Mouse (Mus musculus) MN1 (cell line): ENCODE results near the gene Ptprg.

Experiments used
- DNase-seq: peaks from one replicate; pipeline ENCODE4 v3.0.0-alpha.2; 2016; ENCODE audit warnings: low spot score

Gene Ptprg

DNA sequence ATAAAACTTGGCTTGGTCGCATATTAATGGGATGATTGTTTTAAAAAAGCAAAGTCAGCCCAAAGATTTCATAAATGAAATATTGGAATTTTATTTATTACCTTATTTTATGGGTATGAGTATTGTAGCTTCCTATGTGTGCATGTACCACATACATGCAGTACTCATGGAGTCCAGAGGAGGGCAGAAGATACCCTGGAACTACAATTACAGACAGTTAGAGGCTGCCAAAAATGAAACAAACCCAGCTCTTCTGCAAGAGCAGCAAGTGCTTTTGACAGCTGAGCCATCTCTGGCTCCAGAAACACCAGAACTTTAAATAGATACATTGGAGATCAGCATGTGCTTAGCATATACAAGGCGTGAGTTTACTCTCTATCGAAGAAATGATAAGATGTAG, 592.6 kb downstream of the Ptprg start:
- no peak for DNase-seq

- no peak for DNase-seq
Observed at GRCm38 (mm10) chr14:12149529-12149928, 596.2 kb downstream of the Ptprg start.

DNA sequence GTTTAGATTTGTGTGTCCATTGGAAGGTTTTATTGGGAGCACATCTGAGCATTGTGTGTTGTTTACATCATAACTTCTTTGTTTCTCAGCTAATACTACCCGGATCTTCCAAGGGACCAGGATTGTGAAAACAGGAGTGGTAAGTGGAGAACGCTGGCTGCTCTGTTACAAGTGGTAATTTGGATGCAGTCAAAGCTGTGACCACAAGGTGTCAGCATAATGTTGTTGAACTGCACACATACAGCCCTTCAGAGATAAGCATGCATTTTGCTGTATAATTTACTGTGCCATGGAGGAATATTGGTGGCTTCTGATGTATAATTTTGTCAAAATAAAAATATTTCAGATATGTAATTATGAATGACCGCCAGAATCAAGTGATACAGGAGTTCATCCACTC, 598.6 kb downstream of the Ptprg start:
- peak; percentile 44 for DNase-seq

DNA sequence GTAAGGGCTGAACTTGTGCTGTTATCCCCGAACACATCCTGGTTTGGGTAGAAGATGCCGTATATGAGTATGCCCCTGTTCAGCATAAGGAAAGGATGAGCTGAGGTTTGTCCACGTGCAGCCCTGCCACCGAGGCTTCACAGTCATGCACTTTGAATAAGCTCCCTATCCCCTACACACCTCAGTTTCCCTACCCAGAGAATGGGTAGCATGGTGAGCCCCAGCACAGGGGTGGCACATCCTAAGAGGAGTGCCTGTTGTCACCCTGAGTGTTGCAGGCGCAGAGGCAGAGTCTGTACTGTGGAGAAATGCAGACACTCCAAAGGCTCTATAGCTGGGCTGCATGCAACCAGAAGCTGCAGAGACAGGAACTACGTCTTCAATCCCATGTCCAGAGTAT, 599.4 kb downstream of the Ptprg start:
- no peak for DNase-seq

GRCm38 (mm10) chr14:12153599-12153998, 600.3 kb downstream of the Ptprg start:
- no peak for DNase-seq

- DNase-seq: no peak
Observed at GRCm38 (mm10) chr14:12161738-12162310, 608.5 kb downstream of the Ptprg start.

- DNase-seq: no peak
Observed at GRCm38 (mm10) chr14:12162331-12162854, 609.1 kb downstream of the Ptprg start.

GRCm38 (mm10) chr14:12163196-12163595, 609.9 kb downstream of the Ptprg start:
- DNase-seq: no peak

DNA sequence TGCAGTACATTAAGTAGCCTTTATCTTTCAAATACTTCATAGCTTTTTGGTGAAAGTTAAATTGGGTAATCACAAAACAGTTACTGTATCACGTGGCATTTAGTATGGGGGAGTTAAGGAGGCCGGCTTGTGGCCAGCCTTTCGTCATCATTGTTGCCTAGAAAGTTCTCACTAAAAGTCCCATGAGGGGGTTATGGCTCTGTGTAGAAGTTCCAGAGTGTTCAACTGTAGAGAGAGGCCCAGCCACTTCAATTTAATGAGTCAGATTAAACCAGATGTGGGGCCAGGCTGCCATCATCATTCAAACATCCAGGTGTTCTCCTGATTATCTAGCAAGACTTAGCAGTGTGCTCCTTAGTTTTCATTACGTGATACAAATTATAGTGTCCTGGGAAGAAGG, 613.9 kb downstream of the Ptprg start:
- DNase-seq: no peak

GRCm38 (mm10) chr14:12167651-12168050, 614.3 kb downstream of the Ptprg start:
- no peak for DNase-seq

GRCm38 (mm10) chr14:12177436-12177835, 624.1 kb downstream of the Ptprg start:
- no peak for DNase-seq

DNA sequence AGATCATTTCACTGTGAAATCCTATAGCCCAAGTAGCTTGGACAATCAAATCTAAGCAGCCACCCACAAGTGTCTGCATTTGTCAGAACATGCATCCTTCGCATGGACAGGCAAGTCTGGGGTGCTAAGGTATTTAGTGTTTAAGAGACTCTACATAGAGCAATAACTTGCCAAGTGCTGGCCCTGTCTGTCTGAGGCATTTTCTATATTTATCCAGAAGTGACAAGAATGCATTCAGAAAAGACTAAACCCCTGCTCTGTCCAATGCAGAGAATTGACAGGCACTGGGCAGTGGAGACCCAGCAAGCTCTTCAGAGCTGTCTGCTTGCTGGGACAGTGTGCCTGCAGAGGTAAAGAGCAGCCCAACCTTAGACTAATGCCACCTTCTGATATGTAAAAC, 625.3 kb downstream of the Ptprg start:
- no peak for DNase-seq

DNA sequence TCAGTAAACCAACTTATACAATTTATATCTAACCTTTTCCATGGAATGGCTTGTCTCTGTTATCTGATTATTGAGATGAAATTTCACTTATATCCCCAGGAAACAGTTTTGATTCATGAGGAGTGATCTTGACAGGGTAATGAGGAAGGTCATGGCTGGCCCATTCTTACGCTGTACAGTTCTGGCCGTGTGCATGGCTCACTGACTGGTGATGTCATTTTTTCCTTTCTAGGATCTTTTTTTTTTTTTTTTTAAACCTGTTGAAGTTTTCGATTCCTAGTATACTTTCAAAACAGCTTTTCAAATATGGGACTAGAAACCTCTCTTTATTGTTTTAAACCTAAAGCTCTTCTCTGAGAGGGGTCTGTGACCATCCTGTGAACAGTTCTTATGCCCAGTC, 626.8 kb downstream of the Ptprg start:
- DNase-seq: no peak

GRCm38 (mm10) chr14:12185040-12185439, 631.7 kb downstream of the Ptprg start:
- DNase-seq: peak; percentile 6

- no peak for DNase-seq
Observed at GRCm38 (mm10) chr14:12188352-12188751, 635.0 kb downstream of the Ptprg start.

GRCm38 (mm10) chr14:12189266-12189665, 635.9 kb downstream of the Ptprg start:
- no peak for DNase-seq

- no peak for DNase-seq
Observed at GRCm38 (mm10) chr14:12189717-12190600, 636.6 kb downstream of the Ptprg start.

GRCm38 (mm10) chr14:12191076-12191475, 637.7 kb downstream of the Ptprg start:
- no peak for DNase-seq

- DNase-seq: no peak
Observed at GRCm38 (mm10) chr14:12198735-12199134, 645.4 kb downstream of the Ptprg start.

DNA sequence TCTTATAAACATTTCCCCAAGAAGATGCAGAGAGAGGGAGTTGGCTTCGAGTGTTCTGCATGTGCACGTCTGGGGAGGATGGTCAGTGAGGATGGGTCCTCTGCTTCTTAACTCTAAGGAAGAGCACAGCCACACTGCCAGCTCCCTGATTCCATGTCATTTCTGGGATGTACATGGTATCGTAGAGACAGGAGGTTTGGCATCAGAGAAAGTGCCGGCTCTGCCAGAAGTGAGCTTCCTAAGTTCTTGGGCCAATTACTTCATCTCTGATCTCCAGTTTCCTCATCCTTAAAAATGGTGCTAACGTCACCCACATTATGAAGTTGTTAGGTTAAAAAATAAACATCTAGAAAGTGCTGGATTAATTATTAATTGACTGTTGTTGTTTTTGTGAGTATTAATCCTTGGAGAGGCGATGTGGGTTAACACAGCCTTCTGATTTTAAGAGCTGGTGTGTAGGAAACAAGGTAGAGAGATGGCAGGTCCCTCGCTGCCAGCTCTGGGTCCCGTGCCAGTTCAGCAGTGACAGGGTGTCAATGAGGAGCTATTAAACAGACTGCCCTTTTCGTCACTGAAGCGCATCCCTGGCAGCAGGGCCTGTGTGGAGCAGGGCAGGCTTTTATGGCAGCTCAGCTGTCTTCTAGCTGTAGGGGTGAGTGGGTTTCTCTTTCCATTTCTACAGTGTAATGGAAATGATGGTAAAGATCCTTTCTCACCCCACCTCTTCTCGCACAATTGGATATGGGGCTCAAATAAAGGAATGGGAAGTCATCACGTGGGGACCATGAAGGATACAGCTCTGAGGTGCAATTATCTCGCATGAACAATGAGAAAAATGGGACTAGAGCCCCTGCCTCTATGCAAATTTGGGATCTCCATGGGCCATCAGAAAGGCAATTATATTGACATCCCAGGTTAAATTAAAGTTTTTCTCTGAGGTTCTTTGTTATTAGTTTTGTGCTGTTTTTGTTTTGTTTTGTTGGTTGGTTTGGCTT, 646.9 kb downstream of the Ptprg start:
- DNase-seq: no peak

- no peak for DNase-seq
Observed at GRCm38 (mm10) chr14:12202214-12202613, 648.9 kb downstream of the Ptprg start.

GRCm38 (mm10) chr14:12203081-12203480, 649.7 kb downstream of the Ptprg start:
- DNase-seq: no peak
